Mouse (Mus musculus): ENCODE data around the gene Myo1c.

The Myo1c gene

DNA sequence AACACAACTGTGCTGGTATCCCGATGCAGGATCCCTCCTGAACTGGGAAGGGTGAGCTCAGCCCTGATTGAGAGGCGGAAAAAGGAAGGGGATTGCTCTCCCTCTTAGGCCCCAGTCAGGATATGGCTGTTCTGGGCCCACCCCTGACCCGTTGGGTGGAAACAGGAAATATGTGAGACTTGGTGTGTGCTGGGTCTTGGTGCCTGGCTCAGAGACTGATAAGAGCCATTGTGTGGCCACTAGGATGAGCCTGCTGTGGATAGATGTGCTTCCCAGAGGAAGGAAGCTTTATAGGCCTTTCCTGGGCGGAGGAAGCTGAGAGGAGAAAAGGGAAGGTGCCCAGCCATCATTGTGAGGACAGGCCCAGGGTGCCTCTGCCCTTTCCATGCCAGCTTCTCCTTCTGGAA is 1.1 kb upstream of the Myo1c start:
- peak; percentile 44 to 56 for DNase-seq (ENCODE audit: low spot score in 2 of 2)

DNA sequence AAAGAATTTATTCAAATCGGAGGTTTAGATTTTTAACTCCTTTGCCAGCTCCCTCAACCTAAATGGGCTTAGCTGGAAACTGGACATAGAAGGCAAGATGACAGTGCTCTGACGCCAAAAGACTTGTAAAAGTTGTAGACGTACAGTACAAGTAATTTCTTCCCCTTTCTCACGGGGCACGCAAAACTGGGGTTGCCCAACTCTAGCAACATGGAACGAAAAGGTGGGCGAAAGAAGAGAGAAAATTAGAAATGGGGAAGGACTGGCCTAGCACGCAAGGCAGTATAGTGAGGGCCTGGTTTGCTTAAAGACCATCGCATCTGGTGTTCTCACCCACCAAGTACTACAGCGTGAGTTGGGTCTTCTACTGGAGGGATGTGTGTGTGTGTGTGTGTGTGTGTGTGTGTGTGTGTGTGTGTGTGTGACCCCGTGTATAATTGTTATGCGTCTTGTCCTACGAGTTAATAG is 688 bp downstream of the Myo1c start:
- DNase-seq (ENCODE audit: low spot score in 2 of 2) = peak; percentile 57 to 69

GRCm38 (mm10) chr11:75651426-75652221 is 1.3 kb downstream of the Myo1c start:
- peak; percentile 92 for DNase-seq (ENCODE audit: low spot score in 2 of 2)

- DNase-seq (ENCODE audit: low spot score in 2 of 2) = peak; percentile 81
Observed at GRCm38 (mm10) chr11:75652222-75652941, 2.1 kb downstream of the Myo1c start.

GRCm38 (mm10) chr11:75652942-75653684 is 2.8 kb downstream of the Myo1c start:
- DNase-seq (ENCODE audit: low spot score in 2 of 2) = peak; percentile 45 to 52

DNA sequence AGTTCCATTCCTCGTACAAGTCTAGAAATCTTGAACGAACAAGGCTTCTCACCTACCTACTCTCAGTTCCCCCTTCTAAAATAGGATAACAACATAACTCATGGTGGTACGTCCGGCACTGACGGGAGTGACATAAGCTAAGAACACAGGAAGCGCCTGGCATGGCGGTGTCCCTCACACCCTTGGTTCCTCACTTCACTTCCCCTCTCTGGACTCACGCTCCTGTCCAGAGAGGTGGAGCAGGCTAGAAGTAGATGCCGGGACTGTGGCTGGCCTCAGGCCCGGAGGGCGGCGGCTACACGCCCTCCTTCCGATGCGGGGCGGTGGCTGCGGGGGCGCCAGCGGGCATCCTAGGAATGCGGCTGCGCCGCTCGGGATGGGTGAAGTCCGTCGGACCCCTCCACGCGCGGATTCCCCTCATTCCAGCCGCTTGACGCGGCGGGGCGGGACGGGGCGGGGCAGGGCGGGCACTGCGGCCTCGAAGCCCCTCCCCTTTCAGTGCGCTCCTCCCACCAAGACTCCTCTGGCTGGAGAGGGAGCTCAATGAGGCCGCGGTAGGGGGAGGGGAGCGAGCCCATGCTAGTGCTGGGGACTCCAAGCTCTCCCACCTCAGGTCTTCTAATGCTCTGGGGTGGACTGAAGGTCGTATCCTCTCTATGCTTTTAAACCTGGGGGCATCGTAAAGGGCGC is 3.6 kb downstream of the Myo1c start:
- peak; percentile 87 to 89 for DNase-seq (ENCODE audit: low spot score in 2 of 2)

- DNase-seq (ENCODE audit: low spot score in 2 of 2) = peak; percentile 95
Observed at GRCm38 (mm10) chr11:75654471-75655390, 4.4 kb downstream of the Myo1c start.

DNA sequence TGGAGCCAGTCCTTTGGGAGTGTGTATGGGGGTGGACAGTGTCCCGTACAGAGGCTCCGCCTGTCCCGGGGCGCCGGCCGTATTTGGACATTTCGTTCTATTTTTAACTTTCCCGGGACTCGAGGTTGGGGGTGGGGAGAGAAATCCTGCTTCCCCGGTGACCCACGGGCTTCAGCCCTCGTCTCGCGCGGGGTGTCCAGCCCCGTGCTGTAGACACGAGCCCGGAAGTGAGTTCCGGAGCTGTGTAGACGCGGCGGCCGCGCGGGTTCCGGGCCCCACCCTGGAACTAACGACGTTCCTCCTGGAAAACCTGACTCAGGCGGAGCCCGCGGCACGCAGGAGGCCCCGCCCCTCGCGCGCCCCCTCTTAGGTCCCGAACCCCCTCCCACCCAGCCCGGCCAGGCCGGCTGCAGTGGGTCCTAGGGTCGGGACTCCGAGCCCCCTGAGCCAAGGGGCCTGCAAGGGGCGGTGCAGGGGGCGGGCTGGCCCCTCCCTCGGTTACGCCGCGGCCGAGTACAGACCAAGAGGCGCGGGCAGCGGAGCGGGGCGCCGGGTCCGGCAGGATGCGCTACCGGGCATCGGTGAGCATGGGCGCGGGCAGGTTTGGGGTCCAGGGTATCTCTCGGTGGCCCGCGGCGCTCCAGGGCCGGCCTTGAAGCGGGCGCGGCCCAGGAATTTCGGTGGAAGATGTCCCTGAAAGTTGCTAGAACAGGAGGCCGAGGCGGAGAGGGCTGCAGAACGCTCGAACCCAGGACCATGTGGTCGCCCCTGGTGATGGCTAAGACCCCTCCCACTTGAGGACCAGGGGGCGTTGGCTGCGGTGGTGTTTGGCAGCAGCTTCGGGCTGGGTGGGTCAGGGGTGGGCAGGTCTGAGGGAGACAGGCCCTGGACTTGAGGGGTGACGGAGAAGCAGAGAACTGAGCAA is 5.6 kb downstream of the Myo1c start:
- peak; percentile 84 to 86 for DNase-seq (ENCODE audit: low spot score in 2 of 2)

DNA sequence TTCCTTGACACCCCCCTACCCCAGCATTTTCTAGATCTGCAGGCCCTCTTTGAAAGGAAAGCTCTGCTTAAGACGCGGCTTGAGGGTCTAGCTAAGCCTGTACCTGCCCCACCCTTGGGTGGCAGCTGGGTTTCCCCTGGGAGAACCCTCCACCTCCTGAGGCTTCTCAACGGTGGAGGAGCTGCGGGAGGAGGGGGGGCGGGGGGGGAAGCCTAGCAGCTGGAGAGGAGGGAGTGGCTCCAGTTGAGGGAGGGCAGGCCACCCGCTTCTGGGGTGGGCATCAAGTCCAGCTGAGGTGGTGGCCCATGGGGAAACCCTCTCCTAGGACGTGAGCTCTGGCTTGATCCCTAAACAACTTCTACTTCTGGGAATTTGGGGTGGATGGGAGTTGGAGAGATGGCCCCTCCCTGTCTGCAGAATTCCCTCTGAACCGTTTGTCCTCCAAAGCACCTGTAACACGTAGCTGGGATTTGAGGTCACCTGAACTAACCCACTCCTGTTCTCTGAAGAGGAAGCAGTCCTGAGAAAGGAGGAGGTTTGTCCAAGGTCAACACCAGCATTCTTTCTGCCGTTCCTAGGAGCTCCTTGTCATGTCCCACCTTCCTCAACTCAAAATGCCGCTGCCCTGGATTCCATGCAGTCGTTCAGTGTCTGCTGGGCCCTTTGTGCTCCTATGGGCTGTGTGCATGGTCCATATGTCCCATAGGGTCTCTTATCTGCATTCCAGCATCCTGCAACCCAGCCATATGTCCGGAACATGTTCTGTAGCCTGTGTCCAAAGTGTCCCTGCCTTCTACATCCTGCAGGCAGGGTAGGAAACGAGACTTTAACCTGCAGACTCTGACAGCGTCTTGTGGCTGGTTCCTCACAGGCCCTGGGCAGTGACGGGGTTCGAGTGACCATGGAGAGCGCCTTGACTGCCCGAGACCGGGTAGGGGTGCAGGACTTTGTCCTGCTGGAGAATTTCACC is 6.6 kb downstream of the Myo1c start:
- DNase-seq (ENCODE audit: low spot score in 2 of 2) = peak; percentile 74 to 75

- no peak for DNase-seq (ENCODE audit: low spot score in 2 of 2)
Observed at GRCm38 (mm10) chr11:75657841-75658240, 7.5 kb downstream of the Myo1c start.

- no peak for DNase-seq (ENCODE audit: low spot score in 2 of 2)
Observed at GRCm38 (mm10) chr11:75658311-75658710, 8.0 kb downstream of the Myo1c start.

- DNase-seq (ENCODE audit: low spot score in 2 of 2) = no peak
Observed at GRCm38 (mm10) chr11:75658996-75659750, 8.9 kb downstream of the Myo1c start.

DNA sequence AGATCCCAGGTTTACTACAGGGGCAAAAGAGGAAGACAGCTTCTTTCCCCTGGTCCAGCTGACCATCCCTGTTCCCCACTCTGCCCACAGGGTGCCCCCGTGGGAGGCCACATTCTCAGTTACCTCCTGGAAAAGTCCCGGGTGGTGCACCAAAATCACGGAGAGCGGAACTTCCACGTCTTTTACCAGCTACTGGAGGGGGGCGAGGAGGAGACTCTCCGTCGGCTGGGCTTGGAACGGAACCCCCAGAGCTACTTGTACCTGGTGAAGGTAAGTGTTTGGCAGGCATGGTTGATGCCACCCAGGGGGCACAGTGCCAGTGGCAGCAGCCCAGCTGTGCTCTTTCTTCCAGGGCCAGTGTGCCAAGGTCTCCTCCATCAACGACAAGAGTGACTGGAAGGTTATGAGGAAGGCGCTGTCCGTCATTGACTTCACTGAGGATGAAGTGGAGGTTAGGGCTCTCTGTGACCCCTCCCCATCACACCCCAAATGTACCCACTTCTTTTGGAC is 9.8 kb downstream of the Myo1c start:
- DNase-seq (ENCODE audit: low spot score in 2 of 2) = no peak

DNA sequence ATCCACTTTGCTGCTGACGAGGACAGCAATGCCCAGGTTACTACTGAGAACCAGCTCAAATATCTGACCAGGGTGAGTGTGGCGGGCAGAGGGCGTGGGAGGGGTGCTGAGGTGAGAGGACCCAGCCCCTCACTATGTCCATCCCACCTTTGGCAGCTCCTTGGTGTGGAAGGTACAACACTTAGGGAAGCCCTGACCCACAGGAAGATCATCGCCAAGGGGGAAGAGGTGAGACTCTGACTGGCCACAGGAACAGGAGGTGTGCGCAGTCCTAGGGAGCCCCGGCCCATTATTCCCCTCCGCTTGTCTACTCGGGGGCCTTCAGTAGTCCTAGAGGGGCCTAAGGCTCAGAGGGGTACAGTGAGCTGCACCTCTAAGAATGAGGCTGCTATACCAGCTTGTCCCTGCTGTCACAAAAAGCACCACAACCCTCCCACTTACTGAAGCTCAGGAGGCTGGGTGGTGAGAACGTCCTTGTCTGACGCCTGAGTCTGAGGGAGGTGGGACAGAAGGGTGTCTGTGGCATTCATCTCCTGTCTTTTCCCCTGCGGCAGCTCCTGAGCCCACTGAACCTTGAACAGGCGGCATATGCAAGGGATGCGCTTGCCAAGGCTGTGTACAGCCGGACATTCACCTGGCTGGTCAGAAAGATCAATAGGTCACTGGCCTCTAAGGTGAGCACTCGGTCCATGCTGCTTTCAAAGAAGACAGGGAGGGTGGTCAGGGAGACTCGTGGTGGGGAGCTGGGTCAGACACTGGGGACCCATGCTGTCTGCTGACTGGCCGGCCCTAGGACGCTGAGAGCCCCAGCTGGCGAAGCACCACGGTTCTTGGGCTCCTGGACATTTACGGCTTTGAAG is 10.9 kb downstream of the Myo1c start:
- DNase-seq (ENCODE audit: low spot score in 2 of 2) = no peak

DNA sequence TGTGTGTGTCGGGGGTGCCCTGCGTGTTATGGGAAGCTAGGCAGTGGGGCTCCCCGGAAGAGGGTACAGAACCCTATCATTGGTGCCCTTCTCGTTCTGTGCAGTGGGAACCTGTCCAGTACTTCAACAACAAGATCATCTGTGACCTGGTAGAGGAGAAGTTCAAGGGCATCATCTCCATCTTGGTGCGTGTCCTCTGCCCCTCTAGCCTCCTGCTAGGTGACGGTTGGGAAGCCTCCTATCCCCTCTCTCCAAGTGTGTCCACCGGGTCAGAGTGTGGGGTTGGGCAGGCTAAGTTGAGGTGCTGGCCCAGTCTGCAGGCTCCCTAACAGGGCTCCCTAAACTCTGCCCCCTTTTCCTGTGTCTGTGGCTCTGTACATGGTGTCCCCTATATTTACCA is 11.8 kb downstream of the Myo1c start:
- no peak for DNase-seq (ENCODE audit: low spot score in 2 of 2)

DNA sequence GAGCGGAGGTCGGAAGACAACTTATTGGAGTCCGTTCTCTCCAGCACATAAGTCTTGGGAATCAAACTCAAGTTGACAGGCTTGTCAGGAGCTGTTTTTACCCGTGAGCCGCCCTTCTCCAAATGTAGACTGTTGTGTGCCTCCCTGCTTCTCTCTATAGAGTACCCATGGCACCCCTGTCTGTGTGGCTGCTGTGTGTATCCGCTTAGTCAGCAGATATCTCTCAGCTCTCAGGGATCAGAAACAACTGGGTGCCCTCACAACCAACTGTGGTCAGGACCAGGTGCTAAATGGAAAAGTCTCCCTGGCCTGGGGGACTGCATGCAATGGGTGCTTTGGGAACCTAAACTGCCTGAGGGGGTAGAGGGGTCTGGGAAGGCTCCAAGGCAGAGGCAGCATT is 16.0 kb downstream of the Myo1c start:
- DNase-seq (ENCODE audit: low spot score in 2 of 2) = no peak

Measured in spleen, postnatal 36 days (tissue).